8 mouse cellular contexts compared by ENCODE assay signal in the genomic region with DNA sequence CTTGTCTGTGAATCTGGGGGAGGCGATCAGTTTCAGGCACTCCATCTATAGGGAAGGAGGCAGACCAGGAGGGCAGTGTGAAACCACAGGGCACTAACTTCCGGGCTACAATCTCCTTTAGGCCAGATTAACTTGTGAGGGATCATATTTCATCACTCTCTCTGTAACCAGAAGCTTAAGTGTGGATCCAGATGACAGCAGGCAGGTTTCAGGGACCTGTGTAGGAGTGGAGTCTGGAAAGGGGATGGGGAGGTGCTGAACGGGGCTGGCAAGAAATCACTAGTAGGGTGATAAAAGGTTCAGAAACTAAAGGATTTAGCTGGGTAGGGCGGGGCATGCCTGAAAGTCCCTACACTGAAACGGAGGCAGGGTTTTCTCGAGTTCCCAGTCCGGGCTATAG. TPM values are rescaled to one million over a fixed set of nuclear protein-coding genes. Genes with fewer than 3 reads are reported as not detected.
DNase-seq lines count a peak whose midpoint lies in the region; ATAC-seq lines count a peak whose summit lies in the region.

No protein-coding gene starts in this region.

- H3K27ac ChIP-seq in heart, embryonic 13.5 days (replicated peaks), result no peak overlapping the region
- H3K27ac ChIP-seq in hindbrain, embryonic 15.5 days (replicated peaks), result peak overlapping the region; percentile 82
- peak overlapping the region; percentile 86 for H3K27ac ChIP-seq in midbrain, embryonic 16.5 days (ENCODE audit: low read length)

- DNase-seq in heart, adult 9 months (ENCODE audit: low spot score in 2 of 2), result no peak
- DNase-seq in MEL-GATA-1-ER (ENCODE audit: extremely low read depth, low read depth), result peak; percentile 31
- DNase-seq in spleen, postnatal 10 days (ENCODE audit: low spot score in 2 of 2), result no peak
- no peak for DNase-seq in left cerebral cortex, adult 11 months (ENCODE audit: low spot score)
- no peak for DNase-seq in layer of hippocampus, adult 9-10 months (ENCODE audit: low spot score)

- peak overlapping the region; percentile 64 for H3K4me3 ChIP-seq in heart, embryonic 13.5 days
- peak overlapping the region; percentile 39 for H3K4me3 ChIP-seq in hindbrain, embryonic 15.5 days
- peak overlapping the region; percentile 39 for H3K4me3 ChIP-seq in midbrain, embryonic 16.5 days (ENCODE audit: low read depth, low read length)

- H3K27me3 ChIP-seq in heart, embryonic 13.5 days (replicated peaks), result peaks cover 48% of the 10 kb centered on the region
- no peaks in the 10 kb centered on the region for H3K27me3 ChIP-seq in hindbrain, embryonic 15.5 days
- no peaks in the 10 kb centered on the region for H3K27me3 ChIP-seq in midbrain, embryonic 16.5 days (ENCODE audit: control insufficient read depth, insufficient read depth, low read depth, low read length)

- ATAC-seq in heart, embryonic 13.5 days (ENCODE audit: extremely low read depth, insufficient number of reproducible peaks, low FRiP score, low TSS enrichment), result no peak
- ATAC-seq in hindbrain, embryonic 15.5 days (ENCODE audit: low FRiP score, low read depth), result no peak
- no peak for ATAC-seq in midbrain, embryonic 16.5 days

- 0 out of 2 replicates have a peak, but pooled peaks cover 4% of the 10 kb centered on the region for H3K36me3 ChIP-seq in heart, embryonic 13.5 days
- no peaks in the 10 kb centered on the region for H3K36me3 ChIP-seq in hindbrain, embryonic 15.5 days
- no peaks in the 10 kb centered on the region for H3K36me3 ChIP-seq in midbrain, embryonic 16.5 days (ENCODE audit: control insufficient read depth, insufficient read depth, low read length)

- H3K9ac ChIP-seq in heart, embryonic 13.5 days, result peak overlapping the region; percentile 83
- peak overlapping the region; percentile 52 for H3K9ac ChIP-seq in hindbrain, embryonic 15.5 days
- H3K9ac ChIP-seq in midbrain, embryonic 16.5 days (ENCODE audit: low read depth, low read length), result peak overlapping the region; percentile 75

- H3K4me1 ChIP-seq in heart, embryonic 13.5 days, result peaks cover 26% of the 10 kb centered on the region
- H3K4me1 ChIP-seq in hindbrain, embryonic 15.5 days (replicated peaks), result peaks cover 55% of the 10 kb centered on the region
- peaks cover 45% of the 10 kb centered on the region for H3K4me1 ChIP-seq in midbrain, embryonic 16.5 days (ENCODE audit: control insufficient read depth, insufficient read depth, low read length)

- H3K4me2 ChIP-seq in heart, embryonic 13.5 days, result peak overlapping the region; percentile 97
- peak overlapping the region; percentile 95 for H3K4me2 ChIP-seq in hindbrain, embryonic 15.5 days
- peak overlapping the region; percentile 82 for H3K4me2 ChIP-seq in midbrain, embryonic 16.5 days (ENCODE audit: low read length)

- no peaks in the 10 kb centered on the region for H3K9me3 ChIP-seq in heart, embryonic 13.5 days
- no peaks in the 10 kb centered on the region for H3K9me3 ChIP-seq in hindbrain, embryonic 15.5 days
- no peaks in the 10 kb centered on the region for H3K9me3 ChIP-seq in midbrain, embryonic 16.5 days (replicated peaks; ENCODE audit: control insufficient read depth, low read length, poor library complexity, severe bottlenecking)

- WGBS in heart, embryonic 13.5 days, result 5% methylated on average over 7 of the region's 7 CpGs
- 7% methylated on average over 7 of the region's 7 CpGs for WGBS in hindbrain, embryonic 15.5 days
- 4% methylated on average over 7 of the region's 7 CpGs for WGBS in midbrain, embryonic 16.5 days

RNA-seq across cellular contexts. Expression of a gene that starts 1.0 kb away (rescaled TPM):
- 7.4 and 7.9 TPM in 2 replicates for polyA plus RNA-seq in heart, embryonic 13.5 days (2015; fragmentation: Nextera tagmentation; extraction: Ambion mirVana)
- 7.3 and 7.9 TPM in 2 replicates for polyA plus RNA-seq in hindbrain, embryonic 15.5 days (2015; fragmentation: Nextera tagmentation; extraction: Ambion mirVana)
- polyA plus RNA-seq in midbrain, embryonic 16.5 days (2015; fragmentation: Nextera tagmentation; extraction: Ambion mirVana), result 9.0 and 9.2 TPM in 2 replicates

RNA-seq across cellular contexts. Expression of a gene that starts 10.8 kb away (rescaled TPM):
- polyA plus RNA-seq in heart, embryonic 13.5 days (2015; fragmentation: Nextera tagmentation; extraction: Ambion mirVana), result 13.8 and 15.9 TPM in 2 replicates
- polyA plus RNA-seq in hindbrain, embryonic 15.5 days (2015; fragmentation: Nextera tagmentation; extraction: Ambion mirVana), result 29.4 and 32.6 TPM in 2 replicates
- 37.0 and 38.6 TPM in 2 replicates for polyA plus RNA-seq in midbrain, embryonic 16.5 days (2015; fragmentation: Nextera tagmentation; extraction: Ambion mirVana)

RNA-seq across cellular contexts. Expression of a gene that starts 11.3 kb away (rescaled TPM):
- polyA plus RNA-seq in heart, embryonic 13.5 days (2015; fragmentation: Nextera tagmentation; extraction: Ambion mirVana), result 0.31 and 0.32 TPM in 2 replicates
- 33.6 and 40.7 TPM in 2 replicates for polyA plus RNA-seq in hindbrain, embryonic 15.5 days (2015; fragmentation: Nextera tagmentation; extraction: Ambion mirVana)
- polyA plus RNA-seq in midbrain, embryonic 16.5 days (2015; fragmentation: Nextera tagmentation; extraction: Ambion mirVana), result 37.3 and 40.3 TPM in 2 replicates

RNA-seq across cellular contexts. Expression of a gene that starts 13.3 kb away (rescaled TPM):
- polyA plus RNA-seq in heart, embryonic 13.5 days (2015; fragmentation: Nextera tagmentation; extraction: Ambion mirVana), result 3.0 and 3.2 TPM in 2 replicates
- 24.0 and 24.9 TPM in 2 replicates for polyA plus RNA-seq in hindbrain, embryonic 15.5 days (2015; fragmentation: Nextera tagmentation; extraction: Ambion mirVana)
- 25.9 and 34.6 TPM in 2 replicates for polyA plus RNA-seq in midbrain, embryonic 16.5 days (2015; fragmentation: Nextera tagmentation; extraction: Ambion mirVana)

Comparison
In these comparisons a context has a peak if more than half of its experiments do, and no peak if none do; other contexts are left out.
1. RNA of a gene that starts 11.3 kb away (polyA plus RNA-seq): 33.6 to 40.7 TPM in hindbrain, embryonic 15.5 days and 37.3 to 40.3 TPM in midbrain, embryonic 16.5 days; 0.31 to 0.32 TPM in heart, embryonic 13.5 days; every median in the first group is over 10 times any median in the second.
2. Peak in every context shown above with its lines, with median percentiles within 50 percentile points of each other: H3K4me2 ChIP-seq, H3K4me3 ChIP-seq and H3K9ac ChIP-seq.